Mouse (Mus musculus) lung, postnatal 0 days (tissue): ENCODE results near the gene Gm28036. TPM values are rescaled to one million over a fixed set of nuclear protein-coding genes. Genes with fewer than 3 reads are reported as not detected.

Experiments used
- ATAC-seq: fragments of 200-750 bp; cut with Nextera tagmentation; 2 replicates; pipeline ENCODE4 v1.8.0; 2017; ENCODE audit warnings: moderate library complexity
- DNase-seq: peaks from one replicate; pipeline ENCODE4 v3.0.0-alpha.2; 2016; ENCODE audit warnings: low spot score
- H3K27ac ChIP-seq: fragments of 300-500 bp; sonication (generic); 2 replicates; pipeline ENCODE4 v1.5.1; 2014; ENCODE audit warnings: antibody characterized with exemption, mild to moderate bottlenecking, low read length, mixed read lengths
- H3K27me3 ChIP-seq: fragments of 300-500 bp; sonication (generic); replicated peaks from 2 replicates; pipeline ENCODE4 v1.6.1; 2014; ENCODE audit warnings: low read length, mixed read lengths; ENCODE audit not compliant: insufficient read depth
- H3K36me3 ChIP-seq: fragments of 300-500 bp; sonication (generic); 2 replicates; pipeline ENCODE4 v1.6.1; 2014; ENCODE audit warnings: low read length, mixed read lengths; ENCODE audit not compliant: insufficient read depth
- H3K4me1 ChIP-seq: fragments of 300-500 bp; sonication (generic); 2 replicates; pipeline ENCODE4 v1.6.1; 2014; ENCODE audit warnings: antibody characterized with exemption, low read depth, low read length, mixed read lengths; ENCODE audit not compliant: insufficient read depth
- H3K4me2 ChIP-seq: fragments of 300-500 bp; sonication (generic); replicated peaks from 2 replicates; pipeline ENCODE4 v1.6.1; 2014; ENCODE audit warnings: low read depth, mild to moderate bottlenecking, low read length, moderate library complexity, mixed read lengths
- H3K4me3 ChIP-seq: fragments of 300-500 bp; sonication (generic); 2 replicates; pipeline ENCODE4 v1.5.1; 2014; ENCODE audit warnings: low read depth, low read length
- H3K9ac ChIP-seq: fragments of 300-500 bp; sonication (generic); replicated peaks from 2 replicates; pipeline ENCODE4 v1.6.1; 2014; ENCODE audit warnings: low read depth, mild to moderate bottlenecking
- H3K9me3 ChIP-seq: fragments of 300-500 bp; sonication (generic); 2 replicates; pipeline ENCODE4 v1.6.1; 2016; ENCODE audit warnings: low read length, mixed read lengths
- CTCF ChIP-seq: IDR thresholded peaks from 2 replicates; pipeline ENCODE4 v1.5.1; 2016; ENCODE audit warnings: antibody characterized with exemption, mild to moderate bottlenecking
- EP300 ChIP-seq: IDR thresholded peaks from 2 replicates; pipeline ENCODE4 v1.6.1; 2016; ENCODE audit warnings: antibody characterized with exemption, mild to moderate bottlenecking, control low read depth
- WGBS: fragments of 180-500 bp; shearing (Covaris S2); extraction: QIAGEN DNeasy Blood & Tissue Kit; methylation state at CpG from one replicate; pipeline ENCODE4 v1.1.7; 2014; 5-methylcytosine and 5-hydroxymethylcytosine counted together
- polyA plus RNA-seq: library from polyadenylated mRNA; unstranded; fragments of >200 nt; fragmentation: Nextera tagmentation; extraction: Ambion mirVana; gene quantifications from 2 replicates; pipeline ENCODE4 v1.2.1, GENCODE M21; 2015

Gm28036 gene
- polyA plus RNA-seq, 1 experiment from 2014 or later: 5.2 TPM

DNA sequence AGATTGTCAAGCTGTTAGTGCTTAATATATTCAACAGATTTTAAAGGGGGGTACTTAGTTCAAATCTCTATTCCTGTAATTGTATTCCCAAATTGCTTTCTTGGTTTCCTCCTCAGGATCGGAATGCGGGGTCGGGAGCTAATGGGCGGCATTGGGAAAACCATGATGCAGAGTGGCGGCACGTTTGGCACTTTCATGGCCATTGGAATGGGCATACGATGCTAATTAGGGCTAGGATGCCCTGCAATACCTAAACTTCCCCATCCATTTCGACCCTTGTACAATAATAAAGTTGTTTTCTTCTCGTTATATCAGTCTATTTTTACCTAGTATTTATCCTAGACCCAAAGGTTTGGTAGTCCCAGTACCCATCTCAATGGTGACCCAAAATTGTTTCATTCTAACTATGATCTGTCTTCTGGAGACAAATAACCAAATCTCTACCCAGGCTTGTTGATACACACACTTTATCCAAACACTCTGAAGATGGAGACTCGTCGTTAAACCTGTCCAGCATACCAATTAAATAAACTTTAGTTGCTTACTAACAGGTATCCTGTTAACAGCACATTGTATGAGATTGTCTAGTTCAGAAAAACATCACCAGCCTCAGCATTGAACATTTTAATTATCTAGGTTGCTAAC, 18.7 kb upstream of the Gm28036 start:
- peaks cover 4% of the 10 kb centered on the region for H3K4me1 ChIP-seq
- DNase-seq (no peak), ATAC-seq (no peak)
- TF ChIP-seq EP300: no peak
- no peak for TF ChIP-seq CTCF
- H3K9ac ChIP-seq: no peak overlapping the region
- no peak overlapping the region for H3K4me2 ChIP-seq
- H3K9me3 ChIP-seq: no peaks in the 10 kb centered on the region
- no peaks in the 10 kb centered on the region for H3K27me3 ChIP-seq
- H3K4me3 ChIP-seq: no peak overlapping the region
- no peak overlapping the region for H3K27ac ChIP-seq
- H3K36me3 ChIP-seq: peaks cover 29% of the 10 kb centered on the region
- WGBS: 51% methylated on average over 11 of the region's 11 CpGs

DNA sequence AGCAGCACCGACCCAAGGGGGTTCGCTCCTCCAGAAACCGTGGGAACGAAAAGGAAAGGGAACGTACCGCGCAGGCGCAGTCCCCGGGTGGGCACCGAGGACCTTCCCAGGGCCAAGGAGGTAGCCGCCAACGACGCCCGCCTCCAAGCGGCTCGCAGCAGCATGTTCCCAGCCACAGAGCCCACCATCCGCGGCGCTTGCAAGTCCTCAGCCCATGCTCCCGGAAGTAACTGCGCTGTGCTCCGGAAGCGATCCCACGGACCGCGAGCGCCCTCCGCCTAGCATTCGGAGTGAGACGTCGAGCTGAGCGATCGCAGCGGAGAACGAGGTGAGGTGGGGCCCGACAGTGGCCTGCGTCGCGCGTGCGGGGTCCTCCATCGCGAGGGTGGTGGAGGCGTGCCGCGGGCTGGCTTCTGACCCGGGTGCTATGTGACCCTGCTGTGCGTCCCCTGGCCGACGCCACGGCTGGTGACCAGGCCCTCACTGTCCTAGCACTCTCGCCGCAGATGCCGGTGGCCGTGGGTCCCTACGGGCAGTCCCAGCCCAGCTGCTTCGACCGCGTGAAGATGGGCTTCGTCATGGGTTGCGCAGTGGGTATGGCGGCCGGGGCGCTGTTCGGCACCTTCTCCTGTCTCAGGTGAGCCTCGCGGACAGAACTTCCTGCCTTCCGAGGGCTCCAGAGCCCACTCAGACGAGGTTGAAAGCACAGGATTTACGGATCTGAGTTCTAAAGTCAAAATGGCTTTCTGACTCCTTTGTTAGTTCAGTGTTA, 17.2 kb upstream of the Gm28036 start, which contains the start of the genes Romo1 and Nfs1:
TSS of gene Romo1 (plus strand) at position 87 of the 772 bp plus-strand sequence.
TSS of gene Nfs1 (minus strand) at position 234 of the 772 bp plus-strand sequence.
- Histone ChIP-seq H3K4me3 (peak within 1 kb of the TSS; percentile 68), H3K4me1 (peaks cover 4% of the 10 kb centered on the region), H3K9me3 (no peaks in the 10 kb centered on the region), H3K27me3 (no peaks in the 10 kb centered on the region), H3K4me2 (peak within 1 kb of the TSS; percentile 85), H3K27ac (peak within 1 kb of the TSS; percentile 88), H3K36me3 (peaks cover 25% of the 10 kb centered on the region), H3K9ac (peak within 1 kb of the TSS; percentile 87)
- ATAC-seq: peak; percentile 97
- whole genome bisulfite sequencing: under 1% methylated on average over 57 of the region's 70 CpGs
- TF ChIP-seq CTCF (peak; percentile 80), EP300 (no peak)
- peak; percentile 97 for DNase-seq

DNA sequence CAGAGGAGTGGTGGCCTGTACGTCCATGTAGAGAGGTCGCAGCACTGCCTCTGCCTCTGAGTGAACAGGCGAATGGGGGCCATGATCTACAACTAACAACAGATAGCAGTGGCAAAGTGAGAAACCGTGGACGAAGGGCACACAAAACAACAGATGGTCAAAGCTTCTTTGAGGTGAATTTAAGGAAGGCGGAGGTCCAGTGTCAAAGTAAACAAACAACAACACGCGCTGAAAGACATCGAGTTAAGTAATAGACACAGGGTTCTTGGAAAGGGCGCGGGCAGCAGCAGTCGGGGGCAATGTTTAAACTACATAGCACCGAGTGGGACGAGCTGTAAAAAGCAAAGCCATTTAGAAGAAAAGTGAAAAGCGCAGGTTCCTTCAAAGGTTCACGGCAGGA, 16.5 kb upstream of the Gm28036 start:
- DNase-seq (no peak), ATAC-seq (0 out of 2 replicates have a peak, but pooled peaks have one; percentile 1)
- Histone ChIP-seq H3K4me2 (peak overlapping the region; percentile 85), H3K4me3 (peak overlapping the region; percentile 68), H3K27me3 (no peaks in the 10 kb centered on the region), H3K27ac (peak overlapping the region; percentile 88), H3K4me1 (peaks cover 4% of the 10 kb centered on the region), H3K9ac (peak overlapping the region; percentile 87), H3K36me3 (peaks cover 22% of the 10 kb centered on the region), H3K9me3 (no peaks in the 10 kb centered on the region)
- TF ChIP-seq EP300 (no peak), CTCF (no peak)
- 2% methylated on average over 16 of the region's 16 CpGs for WGBS

DNA sequence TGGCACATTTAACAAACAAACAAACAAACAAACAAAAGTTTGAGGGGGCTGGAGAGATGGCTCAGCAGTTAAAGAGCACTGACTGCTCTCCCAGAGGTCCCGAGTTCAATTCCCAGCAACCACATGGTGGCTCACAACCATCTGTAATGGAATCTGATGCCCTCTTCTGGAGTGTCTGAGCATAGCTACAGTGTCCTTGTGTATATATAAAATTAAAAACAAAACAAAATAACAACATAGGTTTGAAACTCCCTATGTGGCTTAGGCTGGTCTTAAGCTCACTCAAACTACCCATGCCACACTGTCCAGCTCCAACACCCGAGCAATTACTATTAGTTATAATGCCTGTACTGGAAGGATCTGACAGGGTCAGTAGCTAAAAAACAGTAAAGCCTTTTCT, 15.9 kb upstream of the Gm28036 start:
- 73% methylated on average over 2 of the region's 2 CpGs for WGBS
- H3K9ac ChIP-seq: peak overlapping the region; percentile 87; the same call in 1 of the 2 replicates
- no peaks in the 10 kb centered on the region for H3K9me3 ChIP-seq
- peaks cover 4% of the 10 kb centered on the region for H3K4me1 ChIP-seq
- H3K36me3 ChIP-seq: peaks cover 18% of the 10 kb centered on the region
- no peak for ATAC-seq
- peak overlapping the region; percentile 88; the same call in 1 of the 2 replicates for H3K27ac ChIP-seq
- DNase-seq: no peak
- H3K4me3 ChIP-seq: no peak overlapping the region
- peak overlapping the region; percentile 85; the same call in 1 of the 2 replicates for H3K4me2 ChIP-seq
- H3K27me3 ChIP-seq: no peaks in the 10 kb centered on the region
- no peak for TF ChIP-seq CTCF
- no peak for TF ChIP-seq EP300

DNA sequence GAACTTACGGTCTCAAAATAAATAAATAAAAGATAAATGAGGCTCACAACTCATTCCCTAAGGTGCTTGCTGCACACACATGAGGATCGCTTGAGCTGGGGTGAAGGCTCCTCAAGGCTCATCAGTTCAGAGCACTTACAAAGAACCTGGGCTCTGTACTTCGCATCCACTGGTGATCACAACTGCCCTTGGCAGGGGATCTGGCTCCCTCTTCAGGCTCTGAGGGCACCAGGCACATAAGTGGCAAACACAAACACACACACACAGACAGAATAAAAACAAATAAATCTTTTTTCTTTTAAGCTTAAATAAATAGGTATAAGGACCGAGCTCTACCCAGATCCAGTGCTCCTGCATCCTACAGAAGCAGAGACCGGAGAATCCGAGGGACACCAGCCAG, 8.8 kb upstream of the Gm28036 start:
- TF ChIP-seq CTCF (peak; percentile 46), EP300 (no peak)
- H3K27ac ChIP-seq: no peak overlapping the region
- no peaks in the 10 kb centered on the region for H3K27me3 ChIP-seq
- H3K9ac ChIP-seq: no peak overlapping the region
- H3K4me1 ChIP-seq: no peaks in the 10 kb centered on the region
- DNase-seq (no peak), ATAC-seq (no peak)
- no peak overlapping the region for H3K4me3 ChIP-seq
- no peaks in the 10 kb centered on the region for H3K9me3 ChIP-seq
- H3K36me3 ChIP-seq: peaks cover 9% of the 10 kb centered on the region
- 87% methylated on average over 6 of the region's 6 CpGs for WGBS
- H3K4me2 ChIP-seq: no peak overlapping the region

DNA sequence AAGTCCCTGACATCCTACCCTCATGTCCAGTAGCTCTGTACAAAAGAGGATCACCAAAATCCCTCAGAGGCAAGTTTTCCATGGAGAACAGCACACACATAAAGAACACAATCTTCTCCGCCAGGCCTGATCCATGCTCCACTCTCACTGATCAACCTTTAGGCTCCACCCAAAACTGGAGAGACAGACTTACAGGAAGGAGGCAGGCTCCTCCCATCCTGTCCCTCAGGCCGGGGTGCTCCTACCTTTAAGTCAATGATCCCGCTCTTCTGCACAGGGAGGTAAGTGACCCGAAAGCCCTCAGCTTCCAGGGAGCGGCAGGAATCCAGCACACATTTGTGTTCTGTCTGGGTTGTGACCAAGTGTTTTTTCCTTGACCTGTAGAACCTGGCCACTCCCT, 7.3 kb upstream of the Gm28036 start:
- no peak for ATAC-seq
- H3K4me3 ChIP-seq: no peak overlapping the region
- H3K9me3 ChIP-seq: no peaks in the 10 kb centered on the region
- H3K4me1 ChIP-seq: no peaks in the 10 kb centered on the region
- no peak overlapping the region for H3K9ac ChIP-seq
- WGBS: 80% methylated on average over 5 of the region's 5 CpGs
- H3K36me3 ChIP-seq: peaks cover 6% of the 10 kb centered on the region
- no peak overlapping the region for H3K4me2 ChIP-seq
- no peak overlapping the region for H3K27ac ChIP-seq
- no peak for DNase-seq
- no peak for TF ChIP-seq EP300
- TF ChIP-seq CTCF: no peak
- no peaks in the 10 kb centered on the region for H3K27me3 ChIP-seq
